Mouse (Mus musculus) layer of hippocampus, adult 18-20 months (tissue): Measurements from ENCODE around the gene Egfr. TPM values are rescaled to one million over a fixed set of nuclear protein-coding genes. Genes with fewer than 3 reads are reported as not detected.

Experiments
- DNase-seq, 2 experiments: peaks; one replicate each; pipeline ENCODE4 v3.0.0; 2022; ENCODE audit warnings: low spot score in 2 of 2
- total RNA-seq, 2 experiments: library from RNA; stranded (reverse); gene quantifications; 2 replicates each; pipeline ENCODE4 v1.2.3; 2021

Egfr gene
- total RNA-seq, 2 experiments from 2014 or later, result 13.0 to 13.2 TPM

DNA sequence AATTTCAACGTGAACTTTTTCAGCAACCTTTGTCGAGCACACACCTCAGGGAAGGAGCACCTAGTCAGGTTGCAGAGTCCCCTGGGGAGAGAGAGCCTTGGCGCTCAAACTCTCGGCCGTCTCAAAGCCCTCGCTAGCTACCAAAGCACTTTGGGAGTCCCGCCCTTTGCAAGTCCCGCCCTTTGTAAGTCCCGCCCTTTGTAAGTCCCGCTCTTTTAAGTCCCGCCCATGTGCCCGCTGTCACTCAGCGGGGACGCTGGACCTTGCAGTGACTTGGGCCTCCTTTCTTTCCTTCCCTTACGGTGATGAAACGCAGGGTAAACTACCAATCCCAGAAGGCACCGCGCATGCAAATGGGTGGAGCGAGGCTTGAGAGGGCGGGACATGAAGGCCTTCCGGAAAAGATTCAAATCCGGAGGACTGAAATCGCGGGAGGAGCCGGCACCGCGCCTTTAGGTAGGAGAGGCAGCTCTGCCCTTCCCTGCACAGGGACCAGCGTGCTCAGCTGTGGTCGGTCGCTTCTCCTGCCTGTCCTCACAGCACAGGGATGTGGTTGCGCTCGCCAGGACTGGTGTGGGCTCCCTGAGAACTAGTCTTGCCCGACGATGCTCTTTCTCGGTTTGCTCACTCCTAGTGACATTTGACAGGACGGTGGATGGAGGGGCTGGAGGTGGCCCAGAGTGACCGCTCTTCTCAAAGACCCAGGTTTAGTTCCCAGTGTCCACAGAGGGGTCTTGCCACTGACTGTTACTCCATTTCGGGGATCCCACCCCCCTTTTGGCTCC, 199.2 kb downstream of the Egfr start, which contains the start of gene Fbxo48:
Fbxo48 (plus strand) TSS at position 400 of the 785 bp plus-strand sequence.
- DNase-seq, result peak; percentile 94 to 96

DNA sequence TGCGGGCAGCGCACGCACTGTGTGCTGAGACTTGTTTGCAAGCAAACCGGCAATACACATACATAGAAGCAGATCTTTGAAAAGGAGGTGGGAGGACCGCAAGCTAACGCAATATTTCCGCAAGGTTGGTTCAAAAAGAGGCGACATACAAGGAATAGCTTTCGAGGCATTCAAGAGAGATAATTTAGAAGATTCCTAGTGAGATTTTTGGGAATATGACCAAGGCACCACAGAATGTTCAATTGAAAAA, 199.7 kb downstream of the Egfr start:
- DNase-seq, result no peak

DNA sequence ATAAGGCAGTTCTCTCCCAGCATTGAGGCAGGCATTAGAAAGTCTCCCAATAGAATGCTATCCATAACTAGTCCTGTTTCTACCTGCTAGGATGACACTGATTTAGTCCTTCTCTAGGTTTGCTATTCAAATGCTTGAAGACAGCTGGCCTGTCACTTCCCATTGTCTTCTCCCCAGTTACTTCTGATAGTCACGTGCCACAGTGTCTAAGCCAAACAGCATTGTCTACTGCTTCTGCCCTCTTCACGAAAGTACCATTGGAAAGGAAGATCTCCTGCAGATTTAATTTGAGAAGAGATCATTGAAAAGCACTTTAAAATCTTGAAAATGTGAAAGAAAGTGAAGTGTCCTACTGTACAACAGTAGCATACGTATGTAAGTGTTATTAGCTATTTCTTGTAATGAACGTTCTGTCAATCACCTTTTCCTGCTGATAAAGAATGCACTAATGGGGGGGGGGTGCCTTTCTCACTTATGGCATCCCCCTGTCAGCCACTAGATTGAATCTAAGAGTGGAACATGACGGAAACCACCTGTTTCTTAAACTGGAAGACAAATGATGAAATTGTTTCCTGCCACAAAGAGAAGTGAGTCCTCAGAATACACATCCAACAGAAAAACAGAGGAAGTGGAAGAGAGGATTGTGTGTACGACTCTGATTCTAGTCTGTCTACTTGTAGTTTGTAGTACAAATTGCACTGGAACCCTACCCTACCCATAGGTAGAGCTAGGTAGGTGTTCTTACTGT, 204.3 kb downstream of the Egfr start:
- no peak for DNase-seq

DNA sequence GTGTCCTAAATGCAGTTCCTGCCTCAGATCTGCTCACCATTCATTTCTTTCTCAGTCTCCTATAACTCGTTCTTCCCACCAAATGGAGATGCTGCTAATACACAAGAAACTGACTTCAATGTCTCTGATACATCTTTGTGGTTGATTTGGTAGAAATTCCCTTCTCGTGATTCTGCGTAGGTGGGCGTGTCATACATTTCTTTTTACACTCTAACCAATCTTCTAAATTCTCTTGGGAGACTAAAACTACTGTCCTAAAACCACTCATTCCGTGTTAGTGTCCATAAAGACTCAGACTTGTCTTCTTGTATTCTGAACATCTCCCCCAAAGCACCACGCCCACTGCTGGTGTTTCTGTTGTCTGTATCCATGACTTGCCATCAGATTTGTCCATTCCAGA, 205.0 kb downstream of the Egfr start:
- DNase-seq, result no peak

DNA sequence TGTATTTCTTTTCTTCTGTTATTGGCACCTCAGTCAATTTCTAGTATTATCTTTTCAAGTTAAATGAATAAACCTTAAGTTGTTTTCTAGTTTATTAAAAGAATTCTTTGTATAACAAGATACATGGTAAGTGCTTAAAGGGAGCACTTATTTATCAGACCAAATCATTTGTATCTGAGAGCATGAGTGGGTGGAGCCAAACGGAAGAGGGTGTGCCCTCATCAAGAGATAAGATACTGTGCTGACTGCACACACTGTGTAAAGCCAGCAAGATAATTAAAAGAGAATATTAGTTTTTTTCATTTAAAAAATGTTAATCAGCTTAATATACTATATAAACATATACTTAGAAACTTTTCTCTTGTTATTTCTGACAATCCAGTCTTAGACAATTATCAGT, 206.5 kb downstream of the Egfr start:
- DNase-seq, result no peak

Other genes starting within 250 kb of the Egfr start
- 10 to 100 TPM in 1 of 2 experiments, 1 to 10 TPM in 1; 9.4 to 14.1 TPM for gene Sec61g, start 243.7 kb upstream of the Egfr start, total RNA-seq
- gene Fbxo48, start 199.2 kb downstream of the Egfr start, total RNA-seq, result 1 to 10 TPM; 1.6 to 2.2 TPM